Mouse (Mus musculus) ES-Bruce4 (cell line): ENCODE data around the gene Dstyk.

Experiments used
- CTCF ChIP-seq: IDR thresholded peaks from one replicate; pipeline ENCODE4 v1.8.1; 2011; ENCODE audit warnings: low read depth, low read length
- POLR2A ChIP-seq: IDR thresholded peaks from one replicate; pipeline ENCODE4 v1.8.1; 2011; ENCODE audit warnings: low read length; ENCODE audit not compliant: insufficient read depth

DNA sequence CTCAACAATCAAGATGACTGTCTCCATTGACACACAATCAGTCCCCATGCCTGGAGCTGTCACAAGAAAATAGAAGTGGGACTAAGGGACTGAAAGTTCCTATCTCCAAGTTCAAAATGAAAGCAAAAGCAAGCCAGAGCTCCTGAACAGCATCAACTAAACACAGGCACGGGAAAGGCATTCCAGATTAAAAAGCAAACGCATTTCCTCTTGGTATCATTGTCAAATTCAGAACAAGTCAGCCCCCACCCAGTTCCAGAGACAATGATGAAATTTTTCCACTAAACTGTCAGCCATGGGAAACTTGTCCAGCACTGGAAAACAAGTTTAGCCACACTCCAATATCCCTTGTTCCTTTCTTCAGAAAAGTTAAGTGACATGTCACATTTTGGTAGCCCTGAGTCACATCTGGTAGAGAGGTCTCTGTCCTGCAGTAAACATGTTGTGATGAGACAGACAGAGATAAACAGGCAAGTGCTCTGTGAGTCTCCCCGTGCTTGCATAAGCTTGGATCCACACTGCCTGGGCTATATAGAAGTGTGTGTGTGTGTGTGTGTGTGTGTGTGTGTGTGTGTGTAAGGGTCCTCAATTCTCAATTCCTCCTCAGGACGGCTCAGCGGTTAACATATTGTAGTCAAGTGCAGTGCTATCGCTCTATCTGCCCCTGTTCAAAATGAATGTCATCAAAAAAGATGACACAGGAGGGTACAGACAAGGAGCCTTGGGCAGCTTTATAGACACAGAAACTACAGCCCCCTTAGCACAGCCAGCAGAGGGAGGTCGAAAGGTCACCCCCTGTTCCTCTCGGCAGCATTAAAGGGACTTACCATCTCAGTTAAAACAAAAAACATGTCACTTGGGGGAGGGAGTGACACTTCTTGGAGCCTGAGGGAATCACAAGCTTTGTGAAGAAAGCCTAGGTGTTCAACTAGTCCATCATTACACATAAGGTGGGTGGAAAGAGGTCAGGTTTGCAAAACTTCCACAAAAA, 28.2 kb upstream of the Dstyk start:
- TF ChIP-seq POLR2A (no peak), CTCF (no peak)
